Mouse (Mus musculus) C2C12 (cell line): ENCODE results near the gene Hdac7.

ENCODE experiments used
- CTCF ChIP-seq: IDR thresholded peaks from one replicate; pipeline ENCODE4 v1.5.1; 2011; ENCODE audit not compliant: control insufficient read depth, insufficient read depth, insufficient read length
- MAX ChIP-seq: IDR thresholded peaks from one replicate; pipeline ENCODE4 v1.6.1; 2011; ENCODE audit warnings: mild to moderate bottlenecking, control low read depth
- MYOG ChIP-seq: IDR thresholded peaks from one replicate; pipeline ENCODE4 v1.6.1; 2011; ENCODE audit not compliant: control insufficient read depth, insufficient read length; ENCODE audit errors: extremely low read depth
- USF1 ChIP-seq: IDR thresholded peaks from one replicate; pipeline ENCODE4 v1.6.1; 2011; ENCODE audit warnings: low read depth, mild to moderate bottlenecking, control low read depth, moderate library complexity

- TF ChIP-seq CTCF (no peak), USF1 (no peak), MAX (peak; percentile 21), MYOG (no peak)
Measured at GRCm38 (mm10) chr15:97773108-97773507, 71.2 kb downstream of the Hdac7 start.
